Mouse (Mus musculus) intestine, embryonic 16.5 days (tissue): ENCODE results near the gene Rps6kb2. TPM values are rescaled to one million over a fixed set of nuclear protein-coding genes. Genes with fewer than 3 reads are reported as not detected.

Source experiments
- ATAC-seq: fragments of 200-750 bp; cut with Nextera tagmentation; 2 replicates; pipeline ENCODE4 v1.8.0; 2017; ENCODE audit warnings: moderate TSS enrichment, moderate library complexity
- H3K27ac ChIP-seq: fragments of 300-500 bp; sonication (generic); 2 replicates; pipeline ENCODE4 v1.5.1; 2014; ENCODE audit warnings: mild to moderate bottlenecking, low read length
- H3K27me3 ChIP-seq: fragments of 300-500 bp; sonication (generic); replicated peaks from 2 replicates; pipeline ENCODE4 v1.6.1; 2014; ENCODE audit warnings: low read length, control low read depth, mixed read lengths; ENCODE audit not compliant: control insufficient read depth, insufficient read depth
- H3K36me3 ChIP-seq: fragments of 300-500 bp; sonication (generic); 2 replicates; pipeline ENCODE4 v1.6.1; 2014; ENCODE audit warnings: low read length, control low read depth; ENCODE audit not compliant: control insufficient read depth, insufficient read depth
- H3K4me1 ChIP-seq: fragments of 300-500 bp; sonication (generic); 2 replicates; pipeline ENCODE4 v1.6.1; 2014; ENCODE audit warnings: low read length, control low read depth, mixed read lengths; ENCODE audit not compliant: control insufficient read depth, insufficient read depth
- H3K4me2 ChIP-seq: fragments of 300-500 bp; sonication (generic); 2 replicates; pipeline ENCODE4 v1.6.1; 2014; ENCODE audit warnings: low read depth, low read length, control low read depth
- H3K4me3 ChIP-seq: fragments of 300-500 bp; sonication (generic); 2 replicates; pipeline ENCODE4 v1.5.1; 2014; ENCODE audit warnings: mild to moderate bottlenecking, low read length
- H3K9ac ChIP-seq: fragments of 300-500 bp; sonication (generic); 2 replicates; pipeline ENCODE4 v1.6.1; 2014; ENCODE audit warnings: low read depth, low read length
- H3K9me3 ChIP-seq: fragments of 300-500 bp; sonication (generic); 2 replicates; pipeline ENCODE4 v1.6.1; 2016; ENCODE audit warnings: low read length, control low read depth; ENCODE audit not compliant: control insufficient read depth
- WGBS: fragments of 180-500 bp; shearing (Covaris S2); extraction: QIAGEN DNeasy Blood & Tissue Kit; methylation state at CpG from one replicate; pipeline ENCODE4 v1.1.7; 2014; 5-methylcytosine and 5-hydroxymethylcytosine counted together
- polyA plus RNA-seq: library from polyadenylated mRNA; unstranded; fragments of >200 nt; fragmentation: Nextera tagmentation; extraction: Ambion mirVana; gene quantifications from 2 replicates; pipeline ENCODE4 v1.2.1, GENCODE M21; 2015

Gene Rps6kb2
- polyA plus RNA-seq, 1 experiment from 2014 or later: 49.7 TPM

DNA sequence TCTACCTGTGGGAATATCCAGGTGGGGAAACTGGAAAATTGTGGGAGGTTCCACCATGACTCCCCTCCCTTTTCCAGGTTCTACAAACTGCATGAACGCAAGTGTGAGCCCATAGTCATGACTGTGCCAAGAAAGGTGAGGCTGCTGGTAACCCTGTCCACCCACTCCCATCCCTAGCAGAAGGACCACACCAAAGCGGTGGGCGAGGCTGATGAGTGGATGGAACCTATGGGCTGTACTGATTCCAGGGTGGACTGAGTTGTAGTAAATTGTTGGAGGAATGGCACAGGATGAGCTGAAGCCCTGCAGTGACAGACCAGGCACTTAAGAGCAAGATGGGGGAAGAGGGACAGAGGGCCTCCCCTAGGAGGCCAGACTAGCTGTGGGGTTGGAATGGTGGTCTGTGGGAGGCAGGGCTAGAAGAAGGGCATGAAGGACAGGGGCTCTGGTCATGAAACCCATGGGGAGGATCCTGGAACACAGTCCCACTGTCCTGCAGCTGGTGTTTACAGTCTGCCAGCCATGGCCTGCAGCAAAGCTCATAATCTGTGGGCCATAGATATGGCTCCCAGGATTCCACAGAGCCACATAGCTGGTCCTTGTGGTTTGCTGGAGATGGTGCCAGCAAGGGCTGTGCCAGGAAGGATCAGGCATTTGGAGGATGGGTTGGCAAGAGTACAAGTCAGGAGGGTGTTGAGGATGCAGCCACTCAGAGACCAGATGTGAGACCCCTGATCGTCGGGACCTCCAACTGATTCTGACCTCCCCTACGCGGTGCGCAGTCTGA is 10.5 kb downstream of the Rps6kb2 start:
- H3K4me1 ChIP-seq: peaks cover 22% of the 10 kb centered on the region
- no peak overlapping the region for H3K4me3 ChIP-seq
- no peak overlapping the region for H3K4me2 ChIP-seq
- no peaks in the 10 kb centered on the region for H3K9me3 ChIP-seq
- ATAC-seq: no peak
- no peaks in the 10 kb centered on the region for H3K27me3 ChIP-seq
- H3K27ac ChIP-seq: no peak overlapping the region
- 84% methylated on average over 8 of the region's 8 CpGs for WGBS
- no peak overlapping the region for H3K9ac ChIP-seq
- peaks cover 29% of the 10 kb centered on the region for H3K36me3 ChIP-seq

DNA sequence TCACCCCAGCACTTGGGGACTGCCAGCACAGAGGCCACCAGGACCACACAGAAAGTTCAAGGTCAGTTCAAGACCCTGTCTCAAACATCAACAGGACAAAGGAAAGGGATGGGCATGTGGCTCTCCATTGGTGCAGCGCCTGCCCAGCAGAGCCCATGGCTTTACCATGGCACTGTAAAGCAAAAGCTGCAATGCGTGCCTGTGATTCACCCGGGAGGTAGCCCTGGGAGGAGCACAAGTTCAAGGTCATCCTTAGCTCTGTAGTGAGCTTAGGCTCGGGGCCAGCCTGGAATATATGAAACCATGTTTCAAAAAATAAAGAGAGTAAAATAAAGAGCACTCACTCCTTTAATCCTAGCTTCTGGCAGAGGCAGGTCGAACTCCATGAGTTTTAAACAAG is 11.3 kb downstream of the Rps6kb2 start:
- H3K9me3 ChIP-seq: no peaks in the 10 kb centered on the region
- ATAC-seq: no peak
- no peak overlapping the region for H3K9ac ChIP-seq
- H3K27me3 ChIP-seq: no peaks in the 10 kb centered on the region
- no peak overlapping the region for H3K27ac ChIP-seq
- H3K4me1 ChIP-seq: peaks cover 22% of the 10 kb centered on the region
- no peak overlapping the region for H3K4me2 ChIP-seq
- peaks cover 22% of the 10 kb centered on the region for H3K36me3 ChIP-seq
- 88% methylated on average over 5 of the region's 5 CpGs for WGBS
- no peak overlapping the region for H3K4me3 ChIP-seq

DNA sequence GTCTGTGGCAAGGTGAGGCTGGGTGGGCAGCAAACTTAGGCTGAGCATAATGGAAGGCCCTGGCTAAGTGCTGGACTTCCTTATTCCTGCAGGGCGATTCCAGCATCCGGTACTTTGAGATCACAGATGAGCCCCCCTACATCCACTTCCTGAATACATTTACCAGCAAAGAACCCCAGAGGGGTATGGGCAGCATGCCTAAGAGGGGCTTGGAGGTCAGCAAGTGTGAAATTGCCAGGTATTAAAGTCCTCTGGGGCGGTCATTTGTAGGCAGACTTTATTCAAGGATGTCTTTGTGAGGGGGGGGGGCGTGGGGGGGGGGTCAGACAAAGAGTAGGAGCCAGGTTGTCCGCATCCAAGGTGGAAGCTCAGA is 11.7 kb downstream of the Rps6kb2 start:
- Histone ChIP-seq H3K4me2 (no peak overlapping the region), H3K27me3 (no peaks in the 10 kb centered on the region), H3K27ac (no peak overlapping the region), H3K4me3 (no peak overlapping the region), H3K4me1 (peaks cover 22% of the 10 kb centered on the region), H3K9me3 (no peaks in the 10 kb centered on the region), H3K36me3 (peaks cover 22% of the 10 kb centered on the region), H3K9ac (no peak overlapping the region)
- no peak for ATAC-seq
- 75% methylated on average over 5 of the region's 5 CpGs for WGBS

DNA sequence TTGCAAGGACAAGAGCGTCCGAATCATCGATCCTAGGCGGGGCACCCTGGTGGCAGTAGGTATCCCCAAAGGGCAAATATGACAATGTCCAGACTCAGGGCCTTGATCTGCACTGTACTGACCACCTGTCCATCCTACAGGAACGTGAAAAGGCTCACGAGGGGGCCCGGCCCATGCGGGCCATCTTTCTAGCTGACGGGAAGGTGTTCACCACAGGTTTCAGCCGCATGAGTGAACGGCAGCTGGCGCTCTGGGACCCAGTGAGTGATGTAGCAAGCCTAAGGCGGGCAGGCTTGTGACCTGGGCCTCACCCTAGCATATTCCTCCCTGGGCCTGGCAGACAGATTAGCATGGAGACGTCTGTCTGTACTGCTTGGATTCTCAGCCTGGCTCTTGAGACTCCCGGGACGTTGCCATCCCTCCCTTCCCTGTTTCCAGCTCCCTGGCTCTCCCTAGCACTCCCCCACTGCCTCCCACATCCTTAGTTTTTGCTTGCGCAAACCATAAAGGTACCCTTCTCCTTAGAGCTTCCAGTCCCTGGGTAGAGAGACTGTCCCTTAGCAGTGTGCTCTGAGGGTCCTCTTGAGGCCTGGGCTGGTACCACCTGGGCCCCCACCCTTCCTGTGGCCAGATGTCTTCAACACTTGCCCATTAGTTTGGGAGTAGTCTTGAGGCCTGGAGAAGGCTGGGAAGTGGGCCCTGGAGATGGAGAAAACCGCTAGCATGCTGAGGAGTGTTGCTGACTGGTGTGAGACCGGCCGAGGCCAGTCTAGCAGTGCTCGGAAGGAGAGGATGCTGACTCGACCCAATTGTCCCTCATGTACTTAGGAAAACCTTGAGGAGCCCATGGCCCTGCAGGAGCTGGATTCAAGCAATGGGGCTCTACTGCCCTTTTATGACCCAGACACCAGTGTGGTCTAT is 12.3 kb downstream of the Rps6kb2 start:
- H3K27me3 ChIP-seq: no peaks in the 10 kb centered on the region
- WGBS: 89% methylated on average over 22 of the region's 22 CpGs
- peaks cover 22% of the 10 kb centered on the region for H3K4me1 ChIP-seq
- no peak overlapping the region for H3K4me2 ChIP-seq
- H3K36me3 ChIP-seq: peaks cover 20% of the 10 kb centered on the region
- H3K9me3 ChIP-seq: no peaks in the 10 kb centered on the region
- 0 out of 2 replicates have a peak overlapping the region, but pooled peaks have one; percentile 21 for H3K9ac ChIP-seq
- H3K27ac ChIP-seq: no peak overlapping the region
- ATAC-seq: no peak
- H3K4me3 ChIP-seq: no peak overlapping the region

DNA sequence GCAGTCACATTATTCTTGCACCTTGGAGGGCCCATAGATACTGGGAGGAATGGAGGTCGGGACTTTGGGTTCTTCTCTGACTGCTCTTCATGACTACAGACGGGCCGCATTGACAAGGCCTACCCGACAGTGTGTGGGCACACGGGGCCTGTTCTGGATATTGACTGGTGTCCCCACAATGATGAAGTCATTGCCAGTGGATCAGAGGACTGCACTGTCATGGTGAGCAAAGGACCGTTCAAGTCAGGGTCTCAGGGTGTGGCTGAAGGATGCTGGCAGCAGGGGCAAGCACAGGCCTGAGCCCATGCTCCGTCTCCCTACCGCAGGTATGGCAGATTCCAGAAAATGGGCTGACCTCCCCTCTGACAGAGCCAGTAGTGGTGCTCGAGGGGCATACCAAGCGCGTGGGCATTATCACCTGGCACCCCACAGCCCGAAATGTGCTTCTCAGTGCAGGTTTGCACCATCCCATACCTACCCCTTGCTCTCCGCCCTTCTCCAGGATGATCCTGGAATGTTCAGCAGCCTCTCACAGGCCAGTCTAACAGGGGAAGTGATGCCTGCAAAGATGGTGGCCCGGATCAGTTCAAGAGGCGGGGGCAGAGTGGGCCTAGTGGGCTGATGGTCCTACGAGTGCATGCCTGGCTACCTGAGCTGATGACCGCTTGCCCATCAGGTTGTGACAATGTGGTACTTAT is 13.2 kb downstream of the Rps6kb2 start:
- WGBS: 92% methylated on average over 17 of the region's 17 CpGs
- H3K4me3 ChIP-seq: peak overlapping the region; percentile 82; the same call in 1 of the 2 replicates
- H3K4me2 ChIP-seq: peak overlapping the region; percentile 84
- peak overlapping the region; percentile 95 for H3K9ac ChIP-seq
- no peaks in the 10 kb centered on the region for H3K9me3 ChIP-seq
- H3K27ac ChIP-seq: no peak overlapping the region
- H3K27me3 ChIP-seq: no peaks in the 10 kb centered on the region
- ATAC-seq: no peak
- peaks cover 18% of the 10 kb centered on the region for H3K36me3 ChIP-seq
- H3K4me1 ChIP-seq: peaks cover 22% of the 10 kb centered on the region

DNA sequence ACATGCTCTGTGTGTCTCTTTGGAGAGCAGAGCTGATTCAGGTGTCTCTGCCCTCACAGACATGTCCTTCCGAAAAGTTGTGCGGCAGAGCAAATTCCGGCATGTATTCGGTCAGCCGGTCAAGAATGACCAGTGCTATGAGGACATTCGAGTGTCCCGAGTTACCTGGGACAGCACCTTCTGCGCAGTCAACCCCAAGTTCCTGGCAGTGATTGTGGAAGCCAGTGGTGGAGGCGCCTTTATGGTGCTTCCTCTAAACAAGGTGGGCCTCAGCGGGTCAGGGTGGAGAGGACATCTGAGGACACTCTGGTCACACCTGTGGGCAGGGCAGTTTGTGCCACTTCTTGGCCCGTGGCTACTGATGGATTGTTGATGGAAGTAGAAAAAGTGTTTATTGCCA is 13.9 kb downstream of the Rps6kb2 start:
- ATAC-seq: no peak
- peak overlapping the region; percentile 74 for H3K27ac ChIP-seq
- no peaks in the 10 kb centered on the region for H3K9me3 ChIP-seq
- peaks cover 22% of the 10 kb centered on the region for H3K4me1 ChIP-seq
- H3K4me3 ChIP-seq: peak overlapping the region; percentile 82
- 79% methylated on average over 11 of the region's 11 CpGs for WGBS
- no peaks in the 10 kb centered on the region for H3K27me3 ChIP-seq
- peaks cover 18% of the 10 kb centered on the region for H3K36me3 ChIP-seq
- H3K9ac ChIP-seq: peak overlapping the region; percentile 95
- peak overlapping the region; percentile 84 for H3K4me2 ChIP-seq

DNA sequence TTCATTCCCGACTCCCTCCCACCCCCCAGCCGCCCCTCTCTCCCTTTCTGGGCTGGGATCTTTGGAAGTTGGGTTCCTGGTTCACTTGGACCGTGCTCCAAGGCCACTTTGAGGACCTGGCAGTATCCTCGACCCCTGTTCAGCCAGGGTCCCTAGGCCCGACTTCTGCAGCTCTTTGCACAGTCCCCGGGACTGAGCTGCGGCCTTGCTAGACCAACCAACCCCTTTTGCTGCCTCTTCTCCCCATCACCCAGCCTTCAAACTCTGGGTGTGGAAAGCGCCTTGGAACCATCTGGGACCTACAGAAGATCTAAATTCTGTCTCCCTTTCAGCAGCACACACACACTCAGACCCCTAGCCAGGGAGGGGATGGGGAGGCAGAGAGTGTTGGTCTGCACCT is 14.3 kb downstream of the Rps6kb2 start:
- peak overlapping the region; percentile 84 for H3K4me2 ChIP-seq
- 2% methylated on average over 7 of the region's 8 CpGs for WGBS
- peaks cover 18% of the 10 kb centered on the region for H3K36me3 ChIP-seq
- no peaks in the 10 kb centered on the region for H3K27me3 ChIP-seq
- peak overlapping the region; percentile 74 for H3K27ac ChIP-seq
- peak; percentile 38 for ATAC-seq
- peak overlapping the region; percentile 95 for H3K9ac ChIP-seq
- H3K4me1 ChIP-seq: peaks cover 22% of the 10 kb centered on the region
- H3K9me3 ChIP-seq: no peaks in the 10 kb centered on the region
- H3K4me3 ChIP-seq: peak overlapping the region; percentile 82

DNA sequence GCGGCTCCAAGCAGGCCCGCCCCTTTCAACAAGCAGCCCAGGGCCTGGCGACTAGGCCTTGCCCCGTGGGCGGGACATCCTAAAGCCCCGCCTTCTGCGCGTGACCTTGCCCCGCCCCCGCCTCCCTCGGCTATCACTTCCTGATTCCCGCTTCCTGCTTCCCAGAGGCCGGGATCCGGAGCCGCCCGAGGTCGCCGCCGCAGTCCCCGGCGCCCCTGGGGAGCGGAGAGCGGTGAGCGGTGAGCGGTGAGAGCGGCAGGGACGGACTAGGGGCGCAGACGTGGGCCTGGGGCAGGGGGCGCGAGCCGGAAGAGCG is 14.7 kb downstream of the Rps6kb2 start, which contains the start of gene Coro1b:
Gene Coro1b (plus strand): TSS at position 129 of the 316 bp plus-strand sequence.
- Histone ChIP-seq H3K4me1 (peaks cover 22% of the 10 kb centered on the region), H3K36me3 (peaks cover 16% of the 10 kb centered on the region), H3K27ac (peak within 1 kb of the TSS; percentile 74), H3K9ac (peak within 1 kb of the TSS; percentile 95), H3K27me3 (no peaks in the 10 kb centered on the region), H3K9me3 (no peaks in the 10 kb centered on the region), H3K4me2 (peak within 1 kb of the TSS; percentile 84), H3K4me3 (peak within 1 kb of the TSS; percentile 82)
- under 1% methylated on average over 33 of the region's 33 CpGs for WGBS
- ATAC-seq: peak; percentile 95
